Mouse (Mus musculus): Measurements from ENCODE around the gene Zbtb38. TPM values are rescaled to one million over a fixed set of nuclear protein-coding genes. Genes with fewer than 3 reads are reported as not detected.

Gene Zbtb38
- polyA plus RNA-seq, 1 experiment from 2014 or later = 8.8 TPM

DNA sequence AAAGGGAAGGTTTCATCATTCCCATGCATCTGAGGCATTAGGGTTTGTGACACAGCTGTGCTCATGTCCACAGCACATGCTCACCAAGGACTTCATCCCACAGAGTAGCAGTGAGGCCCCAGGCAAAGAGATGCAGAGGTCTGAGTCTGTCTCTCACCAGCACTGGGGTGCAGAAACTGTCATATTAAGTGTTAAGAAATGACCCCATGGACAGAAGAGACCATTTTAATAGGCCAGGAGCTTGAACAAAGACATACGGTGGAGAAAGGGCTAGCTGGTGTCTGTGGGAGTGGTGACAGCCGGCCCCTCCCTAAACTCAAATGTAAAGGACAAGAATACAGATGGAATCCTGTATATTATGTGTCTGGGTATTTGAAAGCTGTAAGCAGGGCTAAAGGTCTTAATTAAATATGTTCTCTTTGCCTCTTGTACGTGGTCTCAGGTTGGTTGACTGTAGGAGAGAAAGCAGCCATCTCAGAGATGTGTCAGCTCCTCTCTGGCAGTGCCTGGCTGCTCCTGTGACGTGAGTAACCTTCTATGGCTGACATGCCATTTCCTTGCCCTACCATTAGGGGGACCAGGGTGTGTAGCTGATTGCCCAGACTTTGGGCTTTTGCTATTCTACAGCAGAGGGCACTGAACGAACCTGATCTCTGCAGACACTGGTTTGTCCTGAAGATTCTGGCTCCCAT is 77.4 kb downstream of the Zbtb38 start:
- H3K9ac ChIP-seq (replicated peaks; ENCODE audit: low read length) = no peak overlapping the region
- 0 out of 2 replicates have a peak, but pooled peaks have one; percentile 15 for ATAC-seq (replicated peaks; ENCODE audit: insufficient number of reproducible peaks, low FRiP score, low TSS enrichment, low read depth)
- no peaks in the 10 kb centered on the region for H3K4me1 ChIP-seq (ENCODE audit: control insufficient read depth, insufficient read depth, low read length)
- no peaks in the 10 kb centered on the region for H3K9me3 ChIP-seq (replicated peaks; ENCODE audit: control insufficient read depth, low read length)
- H3K27ac ChIP-seq (replicated peaks; ENCODE audit: low read depth, low read length) = no peak overlapping the region
- peak; percentile 74 for DNase-seq (ENCODE audit: low spot score)
- H3K36me3 ChIP-seq (replicated peaks; ENCODE audit: control insufficient read depth, insufficient read depth, low read depth, low read length) = no peaks in the 10 kb centered on the region
- no peak overlapping the region for H3K4me2 ChIP-seq (ENCODE audit: low read depth, low read length)
- no peaks in the 10 kb centered on the region for H3K27me3 ChIP-seq (ENCODE audit: control insufficient read depth, insufficient read depth, low read length)
- no peak overlapping the region for H3K4me3 ChIP-seq (ENCODE audit: low read depth, low read length)
- 39% methylated on average over 5 of the region's 5 CpGs for WGBS

- ATAC-seq (replicated peaks; ENCODE audit: insufficient number of reproducible peaks, low FRiP score, low TSS enrichment, low read depth) = no peak
- no peak for DNase-seq (ENCODE audit: low spot score)
- 0 out of 2 replicates have a peak, but pooled peaks cover 3% of the 10 kb centered on the region for H3K4me1 ChIP-seq (ENCODE audit: control insufficient read depth, insufficient read depth, low read length)
- no peaks in the 10 kb centered on the region for H3K27me3 ChIP-seq (ENCODE audit: control insufficient read depth, insufficient read depth, low read length)
- no peaks in the 10 kb centered on the region for H3K36me3 ChIP-seq (replicated peaks; ENCODE audit: control insufficient read depth, insufficient read depth, low read depth, low read length)
- WGBS = 86% methylated on average over 8 of the region's 8 CpGs
- no peak overlapping the region for H3K9ac ChIP-seq (replicated peaks; ENCODE audit: low read length)
- no peak overlapping the region for H3K4me3 ChIP-seq (ENCODE audit: low read depth, low read length)
- no peak overlapping the region for H3K4me2 ChIP-seq (ENCODE audit: low read depth, low read length)
- H3K27ac ChIP-seq (replicated peaks; ENCODE audit: low read depth, low read length) = no peak overlapping the region
- no peaks in the 10 kb centered on the region for H3K9me3 ChIP-seq (replicated peaks; ENCODE audit: control insufficient read depth, low read length)
These were observed 78.3 kb downstream of the Zbtb38 start for GRCm38 (mm10) chr9:96674301-96674700.

GRCm38 (mm10) chr9:96672466-96672865 is 80.2 kb downstream of the Zbtb38 start:
- Histone ChIP-seq H3K4me2 (ENCODE audit: low read depth, low read length) (no peak overlapping the region), H3K9ac (replicated peaks; ENCODE audit: low read length) (no peak overlapping the region), H3K27me3 (ENCODE audit: control insufficient read depth, insufficient read depth, low read length) (no peaks in the 10 kb centered on the region), H3K36me3 (replicated peaks; ENCODE audit: control insufficient read depth, insufficient read depth, low read depth, low read length) (no peaks in the 10 kb centered on the region), H3K4me3 (ENCODE audit: low read depth, low read length) (no peak overlapping the region), H3K27ac (replicated peaks; ENCODE audit: low read depth, low read length) (no peak overlapping the region), H3K9me3 (replicated peaks; ENCODE audit: control insufficient read depth, low read length) (no peaks in the 10 kb centered on the region), H3K4me1 (ENCODE audit: control insufficient read depth, insufficient read depth, low read length) (0 out of 2 replicates have a peak, but pooled peaks cover 3% of the 10 kb centered on the region)
- 85% methylated on average over 2 of the region's 2 CpGs for WGBS
- ATAC-seq (replicated peaks; ENCODE audit: insufficient number of reproducible peaks, low FRiP score, low TSS enrichment, low read depth) (no peak), DNase-seq (ENCODE audit: low spot score) (no peak)

GRCm38 (mm10) chr9:96671249-96671648 is 81.4 kb downstream of the Zbtb38 start:
- Histone ChIP-seq H3K9ac (replicated peaks; ENCODE audit: low read length) (no peak overlapping the region), H3K4me1 (ENCODE audit: control insufficient read depth, insufficient read depth, low read length) (0 out of 2 replicates have a peak, but pooled peaks cover 3% of the 10 kb centered on the region), H3K4me2 (ENCODE audit: low read depth, low read length) (no peak overlapping the region), H3K27ac (replicated peaks; ENCODE audit: low read depth, low read length) (no peak overlapping the region), H3K27me3 (ENCODE audit: control insufficient read depth, insufficient read depth, low read length) (no peaks in the 10 kb centered on the region), H3K36me3 (replicated peaks; ENCODE audit: control insufficient read depth, insufficient read depth, low read depth, low read length) (no peaks in the 10 kb centered on the region), H3K9me3 (replicated peaks; ENCODE audit: control insufficient read depth, low read length) (no peaks in the 10 kb centered on the region), H3K4me3 (ENCODE audit: low read depth, low read length) (no peak overlapping the region)
- ATAC-seq (replicated peaks; ENCODE audit: insufficient number of reproducible peaks, low FRiP score, low TSS enrichment, low read depth) (no peak), DNase-seq (ENCODE audit: low spot score) (no peak)
- WGBS = 91% methylated on average over 12 of the region's 12 CpGs

GRCm38 (mm10) chr9:96669877-96670276 is 82.8 kb downstream of the Zbtb38 start:
- WGBS = 2% methylated on average over 15 of the region's 15 CpGs
- Histone ChIP-seq H3K9me3 (replicated peaks; ENCODE audit: control insufficient read depth, low read length) (no peaks in the 10 kb centered on the region), H3K27ac (replicated peaks; ENCODE audit: low read depth, low read length) (no peak overlapping the region), H3K4me2 (ENCODE audit: low read depth, low read length) (peak overlapping the region; percentile 47), H3K4me1 (ENCODE audit: control insufficient read depth, insufficient read depth, low read length) (0 out of 2 replicates have a peak, but pooled peaks cover 3% of the 10 kb centered on the region), H3K27me3 (ENCODE audit: control insufficient read depth, insufficient read depth, low read length) (no peaks in the 10 kb centered on the region), H3K9ac (replicated peaks; ENCODE audit: low read length) (peak overlapping the region; percentile 51; the same call in 1 of the 2 replicates), H3K36me3 (replicated peaks; ENCODE audit: control insufficient read depth, insufficient read depth, low read depth, low read length) (no peaks in the 10 kb centered on the region), H3K4me3 (ENCODE audit: low read depth, low read length) (peak overlapping the region; percentile 27)
- ATAC-seq (replicated peaks; ENCODE audit: insufficient number of reproducible peaks, low FRiP score, low TSS enrichment, low read depth) = peak; percentile 99
- peak; percentile 98 for DNase-seq (ENCODE audit: low spot score)

GRCm38 (mm10) chr9:96668628-96669027 is 84.0 kb downstream of the Zbtb38 start:
- no peaks in the 10 kb centered on the region for H3K27me3 ChIP-seq (ENCODE audit: control insufficient read depth, insufficient read depth, low read length)
- 0 out of 2 replicates have a peak, but pooled peaks cover 3% of the 10 kb centered on the region for H3K4me1 ChIP-seq (ENCODE audit: control insufficient read depth, insufficient read depth, low read length)
- no peaks in the 10 kb centered on the region for H3K36me3 ChIP-seq (replicated peaks; ENCODE audit: control insufficient read depth, insufficient read depth, low read depth, low read length)
- H3K9ac ChIP-seq (replicated peaks; ENCODE audit: low read length) = no peak overlapping the region
- no peak overlapping the region for H3K4me2 ChIP-seq (ENCODE audit: low read depth, low read length)
- H3K4me3 ChIP-seq (ENCODE audit: low read depth, low read length) = no peak overlapping the region
- DNase-seq (ENCODE audit: low spot score) = peak; percentile 64
- no peak for ATAC-seq (replicated peaks; ENCODE audit: insufficient number of reproducible peaks, low FRiP score, low TSS enrichment, low read depth)
- WGBS = 44% methylated on average over 5 of the region's 5 CpGs
- no peak overlapping the region for H3K27ac ChIP-seq (replicated peaks; ENCODE audit: low read depth, low read length)
- H3K9me3 ChIP-seq (replicated peaks; ENCODE audit: control insufficient read depth, low read length) = no peaks in the 10 kb centered on the region

DNA sequence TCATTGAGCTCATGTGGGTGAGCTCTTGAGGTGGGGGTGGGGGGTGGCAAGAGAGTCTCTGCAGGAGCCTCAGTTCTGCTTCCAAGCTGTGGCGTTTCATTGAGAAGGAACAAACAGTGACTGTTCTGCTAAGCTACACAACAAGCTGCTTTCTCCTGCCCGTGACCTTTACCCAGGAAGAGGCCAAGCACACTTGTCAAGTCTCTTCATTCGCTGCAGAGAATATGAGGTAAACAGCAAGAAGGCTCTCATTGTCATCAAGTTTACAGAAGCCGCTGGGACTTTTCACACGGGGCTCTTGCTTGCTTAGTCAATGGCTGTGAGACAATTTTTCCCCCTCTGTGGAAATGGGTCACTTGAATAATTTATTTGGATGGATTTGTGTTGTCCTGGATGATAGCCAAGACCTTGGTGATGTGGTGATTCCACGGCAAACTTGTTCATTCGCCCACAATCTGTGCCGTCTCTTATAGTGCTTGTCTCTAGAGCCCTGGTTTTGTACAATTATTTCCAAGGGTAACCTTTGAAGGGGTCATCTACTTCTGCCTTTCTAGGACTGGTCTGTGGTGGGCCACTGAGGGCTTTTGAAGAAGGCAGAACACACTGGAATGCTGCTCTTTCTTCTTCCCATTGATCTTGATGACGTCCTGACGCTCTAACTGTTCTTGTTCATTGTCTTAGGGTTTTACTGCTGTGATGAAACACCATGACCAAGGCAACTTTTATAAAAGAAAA is 92.0 kb downstream of the Zbtb38 start:
- peak; percentile 8 for DNase-seq (ENCODE audit: low spot score)
- Histone ChIP-seq H3K9me3 (replicated peaks; ENCODE audit: control insufficient read depth, low read length) (no peaks in the 10 kb centered on the region), H3K9ac (replicated peaks; ENCODE audit: low read length) (no peak overlapping the region), H3K27me3 (ENCODE audit: control insufficient read depth, insufficient read depth, low read length) (no peaks in the 10 kb centered on the region), H3K27ac (replicated peaks; ENCODE audit: low read depth, low read length) (no peak overlapping the region), H3K4me3 (ENCODE audit: low read depth, low read length) (no peak overlapping the region), H3K36me3 (replicated peaks; ENCODE audit: control insufficient read depth, insufficient read depth, low read depth, low read length) (no peaks in the 10 kb centered on the region), H3K4me1 (ENCODE audit: control insufficient read depth, insufficient read depth, low read length) (no peaks in the 10 kb centered on the region), H3K4me2 (ENCODE audit: low read depth, low read length) (no peak overlapping the region)
- ATAC-seq (replicated peaks; ENCODE audit: insufficient number of reproducible peaks, low FRiP score, low TSS enrichment, low read depth) = no peak
- 54% methylated on average over 10 of the region's 10 CpGs for WGBS

GRCm38 (mm10) chr9:96659801-96660200 is 92.8 kb downstream of the Zbtb38 start:
- DNase-seq (ENCODE audit: low spot score) (no peak), ATAC-seq (replicated peaks; ENCODE audit: insufficient number of reproducible peaks, low FRiP score, low TSS enrichment, low read depth) (no peak)
- Histone ChIP-seq H3K4me3 (ENCODE audit: low read depth, low read length) (no peak overlapping the region), H3K27me3 (ENCODE audit: control insufficient read depth, insufficient read depth, low read length) (no peaks in the 10 kb centered on the region), H3K4me1 (ENCODE audit: control insufficient read depth, insufficient read depth, low read length) (no peaks in the 10 kb centered on the region), H3K9ac (replicated peaks; ENCODE audit: low read length) (no peak overlapping the region), H3K27ac (replicated peaks; ENCODE audit: low read depth, low read length) (no peak overlapping the region), H3K4me2 (ENCODE audit: low read depth, low read length) (no peak overlapping the region), H3K36me3 (replicated peaks; ENCODE audit: control insufficient read depth, insufficient read depth, low read depth, low read length) (no peaks in the 10 kb centered on the region), H3K9me3 (replicated peaks; ENCODE audit: control insufficient read depth, low read length) (no peaks in the 10 kb centered on the region)
- 59% methylated on average over 2 of the region's 2 CpGs for WGBS
